Mouse (Mus musculus) c-Kit-positive CD71-positive TER-119-positive erythroid progenitor cells, embryonic 14.5 days (primary cell): ENCODE results near the gene Eml4.

Source experiments
- DNase-seq: peaks from one replicate; pipeline ENCODE4 v3.0.0-alpha.2; 2013; ENCODE audit warnings: low spot score

Eml4 gene

GRCm38 (mm10) chr17:83344226-83344625 lies 6.5 kb upstream of the Eml4 start:
- no peak for DNase-seq

GRCm38 (mm10) chr17:83348056-83348822 lies 2.5 kb upstream of the Eml4 start:
- DNase-seq: no peak

- no peak for DNase-seq
These were observed 394 bp downstream of the Eml4 start for GRCm38 (mm10) chr17:83351119-83351531.

GRCm38 (mm10) chr17:83351601-83352413 lies 1.1 kb downstream of the Eml4 start:
- DNase-seq: no peak

GRCm38 (mm10) chr17:83352456-83352855 lies 1.7 kb downstream of the Eml4 start:
- DNase-seq: no peak

GRCm38 (mm10) chr17:83353011-83353410 lies 2.3 kb downstream of the Eml4 start:
- DNase-seq: no peak

GRCm38 (mm10) chr17:83353460-83353859 lies 2.7 kb downstream of the Eml4 start:
- DNase-seq: no peak

- no peak for DNase-seq
These were observed 4.8 kb downstream of the Eml4 start for GRCm38 (mm10) chr17:83355481-83355880.

GRCm38 (mm10) chr17:83359934-83360333 lies 9.2 kb downstream of the Eml4 start:
- no peak for DNase-seq

GRCm38 (mm10) chr17:83360796-83361566 lies 10.2 kb downstream of the Eml4 start:
- no peak for DNase-seq

- no peak for DNase-seq
These were observed 12.3 kb downstream of the Eml4 start for GRCm38 (mm10) chr17:83363081-83363480.

- no peak for DNase-seq
These were observed 13.6 kb downstream of the Eml4 start for GRCm38 (mm10) chr17:83364296-83364695.

- no peak for DNase-seq
These were observed 14.4 kb downstream of the Eml4 start for GRCm38 (mm10) chr17:83365130-83365529.

GRCm38 (mm10) chr17:83365614-83366355 lies 15.1 kb downstream of the Eml4 start:
- DNase-seq: no peak

- DNase-seq: no peak
These were observed 16.7 kb downstream of the Eml4 start for GRCm38 (mm10) chr17:83367387-83367786.

- DNase-seq: no peak
These were observed 23.4 kb downstream of the Eml4 start for GRCm38 (mm10) chr17:83374123-83374522.

GRCm38 (mm10) chr17:83375848-83376247 lies 25.1 kb downstream of the Eml4 start:
- no peak for DNase-seq

- no peak for DNase-seq
These were observed 26.1 kb downstream of the Eml4 start for GRCm38 (mm10) chr17:83376801-83377200.

GRCm38 (mm10) chr17:83377755-83378443 lies 27.2 kb downstream of the Eml4 start:
- no peak for DNase-seq

- DNase-seq: no peak
These were observed 27.7 kb downstream of the Eml4 start for GRCm38 (mm10) chr17:83378444-83378762.

- no peak for DNase-seq
These were observed 28.6 kb downstream of the Eml4 start for GRCm38 (mm10) chr17:83379366-83379765.
